Mouse (Mus musculus): Measurements from ENCODE around the gene Tmem30b. TPM values are rescaled to one million over a fixed set of nuclear protein-coding genes. Genes with fewer than 3 reads are reported as not detected.

Gene Tmem30b
- polyA plus RNA-seq (2014; fragmentation: Illumina TruSeq; extraction: RNeasy Lipid Tissue Mini Kit (QIAGEN cat#74804); ENCODE audit: low read depth, low replicate concordance): 51.3 TPM

GRCm38 (mm10) chr12:73546086-73546711 lies at the start of gene Tmem30b:
Tmem30b (minus strand) TSS chr12:73546392.

GRCm38 (mm10) chr12:73584610-73585240 lies 38.5 kb upstream of the Tmem30b start, which contains the start of gene Prkch:
Prkch (plus strand) TSS chr12:73584796.

Other genes with a start within 250 kb of the Tmem30b start
- 5.9 TPM for gene Prkch, start 38.4 kb upstream of the Tmem30b start, polyA plus RNA-seq (2014; fragmentation: Illumina TruSeq; extraction: RNeasy Lipid Tissue Mini Kit (QIAGEN cat#74804); ENCODE audit: low read depth, low replicate concordance)